Mouse (Mus musculus) thymus, adult 2 months (tissue): Measurements from ENCODE around the gene Tmed3.

ENCODE experiments used
- CTCF ChIP-seq: fragments of 200-500 bp; IDR thresholded peaks from 2 replicates; pipeline ENCODE4 v1.5.1; 2012; ENCODE audit warnings: mild to moderate bottlenecking, control low read depth, low read length, moderate library complexity, borderline replicate concordance; ENCODE audit not compliant: control insufficient read depth, poor library complexity, insufficient read depth; ENCODE audit errors: extremely low read depth
- POLR2A ChIP-seq: fragments of 200-500 bp; IDR thresholded peaks from 2 replicates; pipeline ENCODE4 v1.6.1; 2012; ENCODE audit warnings: mild to moderate bottlenecking, low read length, control low read depth, moderate library complexity; ENCODE audit not compliant: control insufficient read depth, poor library complexity, insufficient read depth; ENCODE audit errors: extremely low read depth

GRCm38 (mm10) chr9:89674014-89674618 lies 30.8 kb downstream of the Tmed3 start:
- TF ChIP-seq CTCF (no peak), POLR2A (no peak)
